Mouse (Mus musculus): ENCODE results near the gene Adamts13. TPM values are rescaled to one million over a fixed set of nuclear protein-coding genes. Genes with fewer than 3 reads are reported as not detected.

Gene Adamts13
- polyA plus RNA-seq, 1 experiment from 2014 or later = not detected

DNA sequence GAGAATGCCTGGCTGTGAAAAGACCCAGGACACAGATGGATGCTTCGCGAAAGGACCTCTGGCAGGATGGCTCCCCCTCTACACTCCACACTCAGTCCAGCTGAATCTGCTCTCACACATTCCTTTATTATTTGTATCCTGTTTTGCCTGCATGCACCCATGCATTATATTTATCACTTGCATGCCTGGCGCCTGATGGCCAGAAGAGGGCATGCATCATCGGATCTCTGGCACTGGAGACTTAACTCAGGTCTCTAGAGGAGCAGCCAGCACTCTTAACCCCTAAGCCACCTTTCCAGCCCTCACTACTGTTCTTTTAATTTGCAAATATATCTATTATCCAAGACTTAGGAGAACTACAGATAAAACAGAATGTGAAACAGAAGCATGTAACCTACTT lies 12.5 kb upstream of the Adamts13 start:
- no peak for DNase-seq (ENCODE audit: low spot score)
- ATAC-seq (replicated peaks; ENCODE audit: low FRiP score) = no peak
- Histone ChIP-seq H3K36me3 (ENCODE audit: control insufficient read depth, insufficient read depth, low read length) (peaks cover 10% of the 10 kb centered on the region; the same call in 1 of the 2 replicates), H3K4me2 (ENCODE audit: low read depth, low read length, severe bottlenecking) (no peak overlapping the region), H3K27me3 (ENCODE audit: control insufficient read depth, insufficient read depth, low read length) (no peaks in the 10 kb centered on the region), H3K27ac (ENCODE audit: low read depth, low read length) (no peak overlapping the region), H3K9ac (ENCODE audit: low read length) (no peak overlapping the region), H3K4me1 (replicated peaks; ENCODE audit: control insufficient read depth, insufficient read depth, low read length) (0 out of 2 replicates have a peak, but pooled peaks cover 4% of the 10 kb centered on the region), H3K9me3 (ENCODE audit: control insufficient read depth, low read length) (no peaks in the 10 kb centered on the region), H3K4me3 (ENCODE audit: low read depth, low read length) (no peak overlapping the region)
- 82% methylated on average over 4 of the region's 4 CpGs for WGBS

- H3K27me3 ChIP-seq (ENCODE audit: control insufficient read depth, insufficient read depth, low read length) = no peaks in the 10 kb centered on the region
- peak; percentile 96 for DNase-seq (ENCODE audit: low spot score)
- under 1% methylated on average over 50 of the region's 50 CpGs for WGBS
Observed at GRCm38 (mm10) chr2:26963923-26964723, 9.1 kb upstream of the Adamts13 start, which contains the start of gene Rexo4. Rexo4 (minus strand) TSS chr2:26964386.

GRCm38 (mm10) chr2:26964724-26965370 lies 8.4 kb upstream of the Adamts13 start:
- no peaks in the 10 kb centered on the region; the same call in 1 of the 2 replicates for H3K36me3 ChIP-seq (ENCODE audit: control insufficient read depth, insufficient read depth, low read length)
- H3K4me1 ChIP-seq (replicated peaks; ENCODE audit: control insufficient read depth, insufficient read depth, low read length) = 0 out of 2 replicates have a peak, but pooled peaks cover 4% of the 10 kb centered on the region
- no peaks in the 10 kb centered on the region for H3K27me3 ChIP-seq (ENCODE audit: control insufficient read depth, insufficient read depth, low read length)
- peak overlapping the region; percentile 87 for H3K4me2 ChIP-seq (ENCODE audit: low read depth, low read length, severe bottlenecking)
- 18% methylated on average over 14 of the region's 14 CpGs for WGBS
- H3K9ac ChIP-seq (ENCODE audit: low read length) = peak overlapping the region; percentile 89
- peak overlapping the region; percentile 92; the same call in 1 of the 2 replicates for H3K27ac ChIP-seq (ENCODE audit: low read depth, low read length)
- no peaks in the 10 kb centered on the region for H3K9me3 ChIP-seq (ENCODE audit: control insufficient read depth, low read length)
- peak overlapping the region; percentile 80 for H3K4me3 ChIP-seq (ENCODE audit: low read depth, low read length)
- ATAC-seq (replicated peaks; ENCODE audit: low FRiP score) = no peak
- DNase-seq (ENCODE audit: low spot score) = no peak

More at GRCm38 (mm10) chr2:26963923-26964723, 9.1 kb upstream of the Adamts13 start, which contains the start of gene Rexo4:
- Histone ChIP-seq H3K36me3 (ENCODE audit: control insufficient read depth, insufficient read depth, low read length) (no peaks in the 10 kb centered on the region; the same call in 1 of the 2 replicates), H3K4me3 (ENCODE audit: low read depth, low read length) (peak within 1 kb of the TSS; percentile 80), H3K4me2 (ENCODE audit: low read depth, low read length, severe bottlenecking) (peak within 1 kb of the TSS; percentile 87), H3K27ac (ENCODE audit: low read depth, low read length) (peak within 1 kb of the TSS; percentile 92), H3K4me1 (replicated peaks; ENCODE audit: control insufficient read depth, insufficient read depth, low read length) (0 out of 2 replicates have a peak, but pooled peaks cover 4% of the 10 kb centered on the region), H3K9ac (ENCODE audit: low read length) (peak within 1 kb of the TSS; percentile 89), H3K9me3 (ENCODE audit: control insufficient read depth, low read length) (no peaks in the 10 kb centered on the region)
- ATAC-seq (replicated peaks; ENCODE audit: low FRiP score) = peak; percentile 94

DNA sequence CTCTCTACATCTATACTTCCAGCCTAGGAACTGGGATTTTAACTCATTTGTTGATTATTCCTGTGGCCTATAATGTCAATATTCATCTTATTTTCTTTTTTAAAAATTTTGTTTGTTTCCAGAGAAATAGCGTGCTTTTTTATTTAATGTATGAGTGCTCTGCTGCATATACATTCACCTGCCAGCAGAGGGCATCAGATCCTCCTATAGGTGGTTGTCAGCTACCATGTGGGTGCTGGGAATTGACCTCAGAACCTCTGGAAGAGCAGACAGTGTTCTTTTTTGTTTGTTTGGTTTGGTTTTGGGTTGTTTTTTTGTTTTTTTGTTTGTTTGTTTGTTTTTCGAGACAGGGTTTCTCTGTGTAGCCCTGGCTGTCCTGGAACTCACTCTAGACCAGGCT lies 6.0 kb upstream of the Adamts13 start:
- no peak overlapping the region for H3K4me3 ChIP-seq (ENCODE audit: low read depth, low read length)
- 78% methylated on average over 2 of the region's 2 CpGs for WGBS

DNA sequence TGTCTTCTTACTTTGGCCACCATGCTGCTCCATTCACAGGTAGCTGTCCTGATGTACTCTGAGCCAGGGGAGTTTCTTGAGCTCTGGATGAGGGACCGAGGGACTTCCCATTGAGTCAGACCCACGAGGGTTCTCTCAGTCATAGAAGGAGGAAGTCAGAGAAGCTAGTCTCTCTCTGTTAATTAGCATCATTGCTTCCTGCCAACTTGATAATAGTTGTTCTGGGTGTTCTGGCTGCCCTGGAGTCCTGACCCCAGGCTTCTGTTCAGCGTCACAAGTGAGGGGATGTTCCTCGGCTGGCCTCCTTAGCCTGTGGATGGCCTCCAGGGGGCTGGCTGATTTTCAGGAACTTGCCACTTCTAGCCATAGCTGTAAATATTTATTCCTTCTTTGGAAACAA lies 744 bp downstream of the Adamts13 start:
- ATAC-seq (replicated peaks; ENCODE audit: low FRiP score) = no peak
- Histone ChIP-seq H3K27ac (ENCODE audit: low read depth, low read length) (no peak overlapping the region), H3K9ac (ENCODE audit: low read length) (no peak overlapping the region), H3K27me3 (ENCODE audit: control insufficient read depth, insufficient read depth, low read length) (no peaks in the 10 kb centered on the region), H3K4me1 (replicated peaks; ENCODE audit: control insufficient read depth, insufficient read depth, low read length) (no peaks in the 10 kb centered on the region), H3K4me3 (ENCODE audit: low read depth, low read length) (no peak overlapping the region), H3K4me2 (ENCODE audit: low read depth, low read length, severe bottlenecking) (no peak overlapping the region), H3K9me3 (ENCODE audit: control insufficient read depth, low read length) (no peaks in the 10 kb centered on the region), H3K36me3 (ENCODE audit: control insufficient read depth, insufficient read depth, low read length) (no peaks in the 10 kb centered on the region)
- WGBS = 62% methylated on average over 4 of the region's 4 CpGs
- no peak for DNase-seq (ENCODE audit: low spot score)

More for the DNA sequence above, 6.0 kb upstream of the Adamts13 start:
- ATAC-seq (replicated peaks; ENCODE audit: low FRiP score) (no peak), DNase-seq (ENCODE audit: low spot score) (no peak)
- Histone ChIP-seq H3K27ac (ENCODE audit: low read depth, low read length) (no peak overlapping the region), H3K9me3 (ENCODE audit: control insufficient read depth, low read length) (no peaks in the 10 kb centered on the region), H3K27me3 (ENCODE audit: control insufficient read depth, insufficient read depth, low read length) (no peaks in the 10 kb centered on the region), H3K36me3 (ENCODE audit: control insufficient read depth, insufficient read depth, low read length) (no peaks in the 10 kb centered on the region), H3K4me2 (ENCODE audit: low read depth, low read length, severe bottlenecking) (no peak overlapping the region), H3K4me1 (replicated peaks; ENCODE audit: control insufficient read depth, insufficient read depth, low read length) (0 out of 2 replicates have a peak, but pooled peaks cover 4% of the 10 kb centered on the region), H3K9ac (ENCODE audit: low read length) (no peak overlapping the region)

DNA sequence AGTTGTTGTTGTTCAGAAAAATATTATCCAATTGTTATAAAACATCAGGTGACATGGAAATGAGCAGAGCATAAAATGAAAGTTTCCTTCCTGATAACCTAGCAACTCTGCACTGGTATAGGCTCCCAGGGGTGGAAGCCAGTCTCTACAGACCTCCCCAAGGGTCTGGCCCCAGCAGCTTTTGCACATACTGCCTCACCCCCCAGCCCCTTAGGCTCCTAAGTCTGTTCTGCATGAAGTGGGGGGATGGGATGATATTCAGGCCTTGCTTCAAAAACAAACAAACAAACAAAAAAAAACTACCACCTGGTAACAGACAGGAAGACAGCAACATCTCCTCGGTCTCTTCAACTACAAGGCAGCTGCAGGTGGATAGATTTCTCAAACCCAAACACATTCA lies 7.1 kb downstream of the Adamts13 start:
- Histone ChIP-seq H3K27ac (ENCODE audit: low read depth, low read length) (no peak overlapping the region), H3K36me3 (ENCODE audit: control insufficient read depth, insufficient read depth, low read length) (no peaks in the 10 kb centered on the region), H3K4me1 (replicated peaks; ENCODE audit: control insufficient read depth, insufficient read depth, low read length) (no peaks in the 10 kb centered on the region), H3K9ac (ENCODE audit: low read length) (no peak overlapping the region), H3K27me3 (ENCODE audit: control insufficient read depth, insufficient read depth, low read length) (no peaks in the 10 kb centered on the region), H3K4me3 (ENCODE audit: low read depth, low read length) (no peak overlapping the region), H3K4me2 (ENCODE audit: low read depth, low read length, severe bottlenecking) (no peak overlapping the region), H3K9me3 (ENCODE audit: control insufficient read depth, low read length) (no peaks in the 10 kb centered on the region)
- ATAC-seq (replicated peaks; ENCODE audit: low FRiP score) (no peak), DNase-seq (ENCODE audit: low spot score) (no peak)
- WGBS = 91% methylated on average over 1 of the region's 1 CpGs

DNA sequence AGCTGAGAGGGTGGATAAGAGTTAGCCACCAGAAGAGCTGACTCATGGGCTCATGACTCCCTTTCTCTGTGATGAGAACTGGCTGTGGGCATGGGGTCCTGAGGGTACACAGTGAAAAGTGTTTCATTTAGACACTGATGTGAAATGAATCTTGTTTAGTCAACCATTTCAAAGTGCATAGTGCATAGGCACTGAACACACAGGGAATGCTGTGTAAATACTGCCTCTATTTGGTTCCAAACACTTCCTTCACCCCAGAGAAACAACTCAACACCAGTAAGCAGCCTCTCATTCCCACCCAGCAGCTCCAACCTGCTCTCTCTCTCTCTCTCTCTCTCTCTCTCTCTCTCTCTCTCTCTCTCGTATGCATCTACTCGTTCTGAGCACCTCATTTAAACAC lies 11.0 kb downstream of the Adamts13 start:
- Histone ChIP-seq H3K4me2 (ENCODE audit: low read depth, low read length, severe bottlenecking) (no peak overlapping the region), H3K9me3 (ENCODE audit: control insufficient read depth, low read length) (no peaks in the 10 kb centered on the region), H3K4me3 (ENCODE audit: low read depth, low read length) (no peak overlapping the region), H3K36me3 (ENCODE audit: control insufficient read depth, insufficient read depth, low read length) (no peaks in the 10 kb centered on the region), H3K4me1 (replicated peaks; ENCODE audit: control insufficient read depth, insufficient read depth, low read length) (no peaks in the 10 kb centered on the region), H3K27ac (ENCODE audit: low read depth, low read length) (no peak overlapping the region), H3K27me3 (ENCODE audit: control insufficient read depth, insufficient read depth, low read length) (no peaks in the 10 kb centered on the region), H3K9ac (ENCODE audit: low read length) (no peak overlapping the region)
- ATAC-seq (replicated peaks; ENCODE audit: low FRiP score) = no peak
- WGBS = 81% methylated on average over 2 of the region's 2 CpGs
- no peak for DNase-seq (ENCODE audit: low spot score)

- no peak overlapping the region for H3K4me2 ChIP-seq (ENCODE audit: low read depth, low read length, severe bottlenecking)
- 92% methylated on average over 5 of the region's 5 CpGs for WGBS
- DNase-seq (ENCODE audit: low spot score) (no peak), ATAC-seq (replicated peaks; ENCODE audit: low FRiP score) (no peak)
- no peaks in the 10 kb centered on the region for H3K27me3 ChIP-seq (ENCODE audit: control insufficient read depth, insufficient read depth, low read length)
- H3K9ac ChIP-seq (ENCODE audit: low read length) = no peak overlapping the region
- no peak overlapping the region for H3K27ac ChIP-seq (ENCODE audit: low read depth, low read length)
- H3K9me3 ChIP-seq (ENCODE audit: control insufficient read depth, low read length) = no peaks in the 10 kb centered on the region
- H3K36me3 ChIP-seq (ENCODE audit: control insufficient read depth, insufficient read depth, low read length) = no peaks in the 10 kb centered on the region
- H3K4me1 ChIP-seq (replicated peaks; ENCODE audit: control insufficient read depth, insufficient read depth, low read length) = no peaks in the 10 kb centered on the region
- no peak overlapping the region for H3K4me3 ChIP-seq (ENCODE audit: low read depth, low read length)
Observed at GRCm38 (mm10) chr2:26984640-26985039, 11.4 kb downstream of the Adamts13 start.
